Mouse (Mus musculus) MEL (cell line): ENCODE data around the gene Ralgds.

Experiments used
- CTCF ChIP-seq, 3 experiments: IDR thresholded peaks in 2 of 3; conservative IDR thresholded peaks in 1 of 3; 2 replicates each; pipeline ENCODE4 v1.5.1; 2011 to 2012; ENCODE audit warnings: low read length in 3 of 3, low read depth in 2 of 3, mild to moderate bottlenecking in 2 of 3, improper control_type of control experiment in 1 of 3, inconsistent platforms in 1 of 3, mixed read lengths in 1 of 3, moderate library complexity in 1 of 3; ENCODE audit not compliant: control insufficient read depth in 1 of 3, insufficient read depth in 1 of 3, poor library complexity in 1 of 3, severe bottlenecking in 1 of 3
- ELF1 ChIP-seq: IDR thresholded peaks from 2 replicates; pipeline ENCODE4 v1.6.1; 2014; ENCODE audit warnings: low read depth, mild to moderate bottlenecking, inconsistent platforms, low read length, improper control_type of control experiment, moderate library complexity
- EP300 ChIP-seq, 2 experiments: IDR thresholded peaks; 2 replicates each; pipeline ENCODE4 v1.6.1; 2011; ENCODE audit warnings: improper control_type of control experiment in 2 of 2, low read length in 2 of 2, low read depth in 1 of 2, mild to moderate bottlenecking in 1 of 2
- JUND ChIP-seq: IDR thresholded peaks from 2 replicates; pipeline ENCODE4 v1.6.1; 2011; ENCODE audit warnings: low read depth, mild to moderate bottlenecking, improper control_type of control experiment, low read length
- MAFK ChIP-seq: IDR thresholded peaks from 2 replicates; pipeline ENCODE4 v1.6.1; 2011; ENCODE audit warnings: low read depth, mild to moderate bottlenecking, low read length, improper control_type of control experiment, borderline replicate concordance
- MAX ChIP-seq: IDR thresholded peaks from 2 replicates; pipeline ENCODE4 v1.6.1; 2011; ENCODE audit warnings: low read length, improper control_type of control experiment
- MXI1 ChIP-seq: IDR thresholded peaks from 2 replicates; pipeline ENCODE4 v1.6.1; 2011; ENCODE audit warnings: mild to moderate bottlenecking, low read depth, low read length, improper control_type of control experiment
- POLR2A ChIP-seq, 2 experiments: IDR thresholded peaks; 2 replicates each; pipeline ENCODE4 v1.6.1; 2011 to 2012; ENCODE audit warnings: low read length in 2 of 2, mild to moderate bottlenecking in 2 of 2, control low read depth in 1 of 2, improper control_type of control experiment in 1 of 2, low read depth in 1 of 2, moderate library complexity in 1 of 2; ENCODE audit not compliant: control insufficient read depth in 1 of 2, insufficient read depth in 1 of 2, poor library complexity in 1 of 2
- RCOR1 ChIP-seq: IDR thresholded peaks from 2 replicates; pipeline ENCODE4 v1.6.1; 2012; ENCODE audit warnings: low read depth, mild to moderate bottlenecking, inconsistent platforms, low read length, improper control_type of control experiment
- ZC3H11A ChIP-seq: IDR thresholded peaks from 2 replicates; pipeline ENCODE4 v1.6.1; 2012; ENCODE audit warnings: low read depth, mild to moderate bottlenecking, inconsistent platforms, low read length, improper control_type of control experiment
- ZMIZ1 ChIP-seq: IDR thresholded peaks from 2 replicates; pipeline ENCODE4 v1.6.1; 2012; ENCODE audit warnings: low read depth, mild to moderate bottlenecking, inconsistent platforms, low read length, improper control_type of control experiment, moderate library complexity

DNA sequence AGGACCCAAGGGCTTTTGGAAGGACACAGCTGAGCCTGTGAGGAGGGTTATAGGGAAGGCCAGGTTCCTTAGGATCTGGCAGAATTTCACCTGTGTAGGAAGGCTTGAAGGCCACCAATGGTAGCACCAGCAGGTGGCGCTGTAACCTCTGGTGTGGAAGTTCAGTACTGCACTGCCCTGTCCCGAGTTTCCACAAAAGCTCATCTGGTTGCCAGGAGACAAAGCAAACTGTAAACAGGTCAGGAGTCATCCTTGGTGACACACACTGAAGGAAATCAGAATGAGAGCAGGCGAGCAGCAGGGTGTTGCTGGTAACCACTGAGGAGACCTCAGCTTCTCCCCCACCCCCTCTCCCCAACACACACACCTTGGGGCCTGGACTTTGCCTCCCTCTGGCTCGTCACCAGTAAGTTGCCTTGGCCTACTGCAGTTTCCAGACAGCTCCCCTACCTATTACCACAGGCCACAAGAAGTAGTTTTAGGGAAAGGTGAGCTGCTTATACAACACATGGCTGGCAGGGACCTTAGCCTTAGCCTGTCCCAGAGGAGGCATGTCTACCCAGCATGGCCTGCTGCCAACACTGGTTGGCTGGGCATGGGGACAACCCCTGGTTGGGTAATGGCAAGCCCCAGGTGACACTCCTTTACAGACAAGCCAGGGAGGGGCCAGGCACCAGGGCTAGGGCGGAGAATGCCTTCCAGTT, 4.4 kb downstream of the Ralgds start:
- TF ChIP-seq MAX (no peak), CTCF (IDR thresholded peaks at IDR 0.05 in 2 of 3, conservative IDR thresholded peaks at IDR 0.05 in 1 of 3; ENCODE audit: control insufficient read depth in 1 of 3, insufficient read depth in 1 of 3, low read depth in 2 of 3, low read length in 3 of 3, poor library complexity in 1 of 3, severe bottlenecking in 1 of 3) (peak; percentile 92 to 98 (median 95)), MXI1 (0 out of 2 replicates have a peak, but pooled peaks have one; percentile 24), ZMIZ1 (no peak), MAFK (no peak), ZC3H11A (peak; percentile 70), JUND (no peak), RCOR1 (no peak), ELF1 (no peak), EP300 (IDR thresholded peaks at IDR 0.05; ENCODE audit: low read depth in 1 of 2, low read length in 2 of 2) (no peak), POLR2A (IDR thresholded peaks at IDR 0.05; ENCODE audit: control insufficient read depth in 1 of 2, insufficient read depth in 1 of 2, low read depth in 1 of 2, low read length in 2 of 2, poor library complexity in 1 of 2) (no peak)
